Mouse (Mus musculus): Measurements from ENCODE around the gene Pde6h. TPM values are rescaled to one million over a fixed set of nuclear protein-coding genes. Genes with fewer than 3 reads are reported as not detected.
A peak's percentile ranks its signal among the peaks of the same experiment; 100 is the strongest.

Pde6h gene
- polyA plus RNA-seq, 1 experiment from 2014 or later: not detected

GRCm38 (mm10) chr6:136922080-136922479 is 1.6 kb upstream of the Pde6h start, which contains the start of gene Erp27:
Gene Erp27, minus strand, starts transcription at chr6:136922180.
- Histone ChIP-seq H3K27ac (replicated peaks in 1 of 2; ENCODE audit: control insufficient read depth in 1 of 2, insufficient read depth in 1 of 2, low read depth in 2 of 2, low read length in 2 of 2) (no peak within 1 kb of the TSS), H3K9me3 (ENCODE audit: control insufficient read depth, low read length) (no peaks in the 10 kb centered on the region), H3K27me3 (ENCODE audit: control insufficient read depth, insufficient read depth, low read length) (no peaks in the 10 kb centered on the region), H3K9ac (ENCODE audit: low read length) (no peak within 1 kb of the TSS), H3K4me3 (ENCODE audit: control insufficient read depth in 1 of 2, insufficient read depth in 1 of 2, low read depth in 1 of 2, low read length in 2 of 2) (no peak within 1 kb of the TSS), H3K36me3 (ENCODE audit: control insufficient read depth, insufficient read depth, low read length) (peaks cover 12% of the 10 kb centered on the region), H3K4me1 (ENCODE audit: control insufficient read depth in 2 of 2, insufficient read depth in 2 of 2, low read length in 2 of 2) (peaks cover 3 to 4% of the 10 kb centered on the region in 2 experiments; a peak in 2 of 4 replicates), H3K4me2 (ENCODE audit: low read length) (no peak within 1 kb of the TSS)
- no peak for ATAC-seq (ENCODE audit: insufficient number of reproducible peaks, insufficient read depth, low FRiP score, low read depth)
- WGBS: 63% methylated on average over 5 of the region's 5 CpGs

- Histone ChIP-seq H3K36me3 (ENCODE audit: control insufficient read depth, insufficient read depth, low read length) (peaks cover 12% of the 10 kb centered on the region), H3K9me3 (ENCODE audit: control insufficient read depth, low read length) (no peaks in the 10 kb centered on the region), H3K4me2 (ENCODE audit: low read length) (no peak overlapping the region), H3K27ac (replicated peaks in 1 of 2; ENCODE audit: control insufficient read depth in 1 of 2, insufficient read depth in 1 of 2, low read depth in 2 of 2, low read length in 2 of 2) (no peak overlapping the region), H3K4me3 (ENCODE audit: control insufficient read depth in 1 of 2, insufficient read depth in 1 of 2, low read depth in 1 of 2, low read length in 2 of 2) (no peak overlapping the region), H3K4me1 (ENCODE audit: control insufficient read depth in 2 of 2, insufficient read depth in 2 of 2, low read length in 2 of 2) (peaks cover 3 to 4% of the 10 kb centered on the region in 2 experiments; a peak in 2 of 4 replicates), H3K9ac (ENCODE audit: low read length) (no peak overlapping the region), H3K27me3 (ENCODE audit: control insufficient read depth, insufficient read depth, low read length) (no peaks in the 10 kb centered on the region)
- no peak for ATAC-seq (ENCODE audit: insufficient number of reproducible peaks, insufficient read depth, low FRiP score, low read depth)
- 87% methylated on average over 7 of the region's 7 CpGs for WGBS
Observed at GRCm38 (mm10) chr6:136922871-136923270, 761 bp upstream of the Pde6h start.

GRCm38 (mm10) chr6:136925049-136925448 is 1.4 kb downstream of the Pde6h start:
- no peak overlapping the region for H3K4me2 ChIP-seq (ENCODE audit: low read length)

DNA sequence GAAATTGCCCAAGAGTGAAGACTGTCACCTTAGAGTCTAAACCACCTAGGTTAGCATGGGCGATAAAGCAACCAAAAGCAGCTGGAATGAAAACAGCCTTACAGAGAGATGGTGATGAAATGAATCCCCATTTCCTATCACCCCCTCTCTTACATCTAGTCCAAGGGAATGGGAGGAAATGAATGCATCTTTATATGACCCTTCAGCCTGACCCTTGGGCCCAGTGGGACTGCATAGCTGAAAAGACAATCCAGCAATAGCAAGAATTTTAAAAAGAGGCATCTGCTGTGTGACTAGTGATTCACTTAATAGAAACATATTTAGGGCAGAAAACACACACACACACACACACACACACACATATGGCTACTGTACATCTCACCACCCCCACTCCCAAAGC is 4.0 kb downstream of the Pde6h start:
- no peaks in the 10 kb centered on the region for H3K9me3 ChIP-seq (ENCODE audit: control insufficient read depth, low read length)
- 81% methylated on average over 1 of the region's 1 CpGs for WGBS
- ATAC-seq (ENCODE audit: insufficient number of reproducible peaks, insufficient read depth, low FRiP score, low read depth): no peak
- H3K27me3 ChIP-seq (ENCODE audit: control insufficient read depth, insufficient read depth, low read length): no peaks in the 10 kb centered on the region
- no peak overlapping the region for H3K4me3 ChIP-seq (ENCODE audit: control insufficient read depth in 1 of 2, insufficient read depth in 1 of 2, low read depth in 1 of 2, low read length in 2 of 2)
- no peak overlapping the region for H3K9ac ChIP-seq (ENCODE audit: low read length)
- no peak overlapping the region for H3K27ac ChIP-seq (replicated peaks in 1 of 2; ENCODE audit: control insufficient read depth in 1 of 2, insufficient read depth in 1 of 2, low read depth in 2 of 2, low read length in 2 of 2)
- H3K4me1 ChIP-seq (ENCODE audit: control insufficient read depth in 2 of 2, insufficient read depth in 2 of 2, low read length in 2 of 2): peaks cover 10 to 11% of the 10 kb centered on the region in 2 experiments
- H3K36me3 ChIP-seq (ENCODE audit: control insufficient read depth, insufficient read depth, low read length): peaks cover 25% of the 10 kb centered on the region
- H3K4me2 ChIP-seq (ENCODE audit: low read length): no peak overlapping the region

More at GRCm38 (mm10) chr6:136925049-136925448, 1.4 kb downstream of the Pde6h start:
- Histone ChIP-seq H3K27me3 (ENCODE audit: control insufficient read depth, insufficient read depth, low read length) (no peaks in the 10 kb centered on the region), H3K36me3 (ENCODE audit: control insufficient read depth, insufficient read depth, low read length) (peaks cover 19% of the 10 kb centered on the region), H3K4me1 (ENCODE audit: control insufficient read depth in 2 of 2, insufficient read depth in 2 of 2, low read length in 2 of 2) (peaks cover 3 to 4% of the 10 kb centered on the region in 2 experiments; a peak in 2 of 4 replicates), H3K9ac (ENCODE audit: low read length) (no peak overlapping the region), H3K27ac (replicated peaks in 1 of 2; ENCODE audit: control insufficient read depth in 1 of 2, insufficient read depth in 1 of 2, low read depth in 2 of 2, low read length in 2 of 2) (no peak overlapping the region), H3K4me3 (ENCODE audit: control insufficient read depth in 1 of 2, insufficient read depth in 1 of 2, low read depth in 1 of 2, low read length in 2 of 2) (no peak overlapping the region), H3K9me3 (ENCODE audit: control insufficient read depth, low read length) (no peaks in the 10 kb centered on the region)
- no peak for ATAC-seq (ENCODE audit: insufficient number of reproducible peaks, insufficient read depth, low FRiP score, low read depth)
- 61% methylated on average over 8 of the region's 8 CpGs for WGBS

DNA sequence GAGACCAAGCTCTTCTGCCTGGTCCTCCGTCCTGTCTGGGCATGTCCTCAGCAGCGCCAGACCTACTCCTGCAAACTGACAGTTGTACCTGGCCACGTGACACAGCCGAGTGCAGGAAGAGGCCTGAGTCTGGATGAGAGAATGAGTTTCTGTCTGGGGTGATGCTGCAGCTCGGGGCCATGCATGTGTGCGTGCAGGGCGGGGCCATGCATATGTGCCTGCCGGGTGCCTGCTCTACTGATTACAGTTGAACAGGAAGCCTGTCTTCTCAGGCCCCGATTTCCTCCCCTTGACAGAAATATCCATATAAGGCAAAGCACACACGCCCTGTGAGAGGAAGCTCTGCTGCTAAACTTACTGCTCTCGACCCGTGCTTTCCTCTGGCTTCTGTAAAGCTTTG is 7.0 kb downstream of the Pde6h start:
- H3K4me1 ChIP-seq (ENCODE audit: control insufficient read depth in 2 of 2, insufficient read depth in 2 of 2, low read length in 2 of 2): peaks cover 9 to 10% of the 10 kb centered on the region in 2 experiments
- no peaks in the 10 kb centered on the region for H3K27me3 ChIP-seq (ENCODE audit: control insufficient read depth, insufficient read depth, low read length)
- ATAC-seq (ENCODE audit: insufficient number of reproducible peaks, insufficient read depth, low FRiP score, low read depth): peak; percentile 93
- peak overlapping the region; percentile 18 to 19 for H3K4me3 ChIP-seq (ENCODE audit: control insufficient read depth in 1 of 2, insufficient read depth in 1 of 2, low read depth in 1 of 2, low read length in 2 of 2)
- H3K36me3 ChIP-seq (ENCODE audit: control insufficient read depth, insufficient read depth, low read length): peaks cover 13% of the 10 kb centered on the region
- 1% methylated on average over 12 of the region's 12 CpGs for WGBS
- H3K27ac ChIP-seq (replicated peaks in 1 of 2; ENCODE audit: control insufficient read depth in 1 of 2, insufficient read depth in 1 of 2, low read depth in 2 of 2, low read length in 2 of 2): peak overlapping the region; percentile 70 to 73
- peak overlapping the region; percentile 47 for H3K4me2 ChIP-seq (ENCODE audit: low read length)
- peak overlapping the region; percentile 19 for H3K9ac ChIP-seq (ENCODE audit: low read length)
- no peaks in the 10 kb centered on the region for H3K9me3 ChIP-seq (ENCODE audit: control insufficient read depth, low read length)

DNA sequence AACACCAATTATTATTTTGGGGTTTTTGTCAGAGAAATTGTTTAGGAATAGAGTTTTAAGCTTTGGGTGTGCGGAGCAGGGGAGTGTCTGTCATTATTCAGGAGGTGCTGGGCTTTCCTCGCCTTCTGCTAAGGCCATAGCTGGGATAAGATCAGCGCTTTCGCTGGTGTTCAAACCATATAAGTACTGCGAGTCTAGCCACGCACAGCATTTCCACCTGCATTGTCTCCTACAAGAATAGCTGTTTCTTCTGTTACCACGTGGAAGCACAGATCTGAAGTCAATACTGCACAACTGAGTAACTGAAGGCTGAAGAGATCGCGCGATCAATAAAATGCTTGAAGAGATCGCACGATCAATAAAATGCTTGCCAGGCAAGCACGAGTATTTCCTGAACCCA is 7.6 kb downstream of the Pde6h start:
- Histone ChIP-seq H3K4me1 (ENCODE audit: control insufficient read depth in 2 of 2, insufficient read depth in 2 of 2, low read length in 2 of 2) (peaks cover 10% of the 10 kb centered on the region in 2 experiments), H3K9ac (ENCODE audit: low read length) (peak overlapping the region; percentile 19), H3K9me3 (ENCODE audit: control insufficient read depth, low read length) (no peaks in the 10 kb centered on the region), H3K27me3 (ENCODE audit: control insufficient read depth, insufficient read depth, low read length) (no peaks in the 10 kb centered on the region), H3K4me3 (ENCODE audit: control insufficient read depth in 1 of 2, insufficient read depth in 1 of 2, low read depth in 1 of 2, low read length in 2 of 2) (no peak overlapping the region), H3K27ac (replicated peaks in 1 of 2; ENCODE audit: control insufficient read depth in 1 of 2, insufficient read depth in 1 of 2, low read depth in 2 of 2, low read length in 2 of 2) (peak overlapping the region; percentile 70 to 73), H3K4me2 (ENCODE audit: low read length) (peak overlapping the region; percentile 47; the same call in 1 of the 2 replicates), H3K36me3 (ENCODE audit: control insufficient read depth, insufficient read depth, low read length) (peaks cover 13% of the 10 kb centered on the region)
- no peak for ATAC-seq (ENCODE audit: insufficient number of reproducible peaks, insufficient read depth, low FRiP score, low read depth)
- WGBS: 75% methylated on average over 13 of the region's 13 CpGs

- WGBS: 80% methylated on average over 7 of the region's 7 CpGs
- Histone ChIP-seq H3K4me2 (ENCODE audit: low read length) (no peak overlapping the region), H3K9ac (ENCODE audit: low read length) (no peak overlapping the region), H3K9me3 (ENCODE audit: control insufficient read depth, low read length) (no peaks in the 10 kb centered on the region), H3K27ac (replicated peaks in 1 of 2; ENCODE audit: control insufficient read depth in 1 of 2, insufficient read depth in 1 of 2, low read depth in 2 of 2, low read length in 2 of 2) (no peak overlapping the region), H3K4me3 (ENCODE audit: control insufficient read depth in 1 of 2, insufficient read depth in 1 of 2, low read depth in 1 of 2, low read length in 2 of 2) (no peak overlapping the region), H3K27me3 (ENCODE audit: control insufficient read depth, insufficient read depth, low read length) (no peaks in the 10 kb centered on the region), H3K36me3 (ENCODE audit: control insufficient read depth, insufficient read depth, low read length) (peaks cover 6% of the 10 kb centered on the region; the same call in 1 of the 2 replicates), H3K4me1 (ENCODE audit: control insufficient read depth in 2 of 2, insufficient read depth in 2 of 2, low read length in 2 of 2) (peaks cover 11 to 15% of the 10 kb centered on the region in 2 experiments)
- no peak for ATAC-seq (ENCODE audit: insufficient number of reproducible peaks, insufficient read depth, low FRiP score, low read depth)
Observed at GRCm38 (mm10) chr6:136934068-136934467, 10.4 kb downstream of the Pde6h start.

DNA sequence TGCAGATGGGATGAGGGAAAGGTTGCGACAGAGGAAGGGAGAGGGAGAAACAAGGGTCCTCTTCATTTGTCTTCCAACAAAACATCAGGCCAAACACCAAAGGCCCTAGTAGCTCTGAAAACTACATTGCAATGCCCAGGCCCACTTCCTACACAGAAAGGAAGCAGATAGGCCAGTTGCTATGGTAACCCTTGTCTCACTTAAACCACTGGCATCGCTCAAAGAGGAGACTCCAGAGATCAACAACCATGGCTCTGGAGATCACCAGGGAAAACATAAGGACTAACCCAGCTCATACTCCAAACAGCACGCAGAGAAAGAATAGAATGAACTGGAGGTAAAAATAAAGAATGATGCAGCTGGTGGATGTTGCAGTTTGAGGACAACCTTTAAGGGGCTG is 11.6 kb downstream of the Pde6h start:
- Histone ChIP-seq H3K4me3 (ENCODE audit: control insufficient read depth in 1 of 2, insufficient read depth in 1 of 2, low read depth in 1 of 2, low read length in 2 of 2) (no peak overlapping the region), H3K36me3 (ENCODE audit: control insufficient read depth, insufficient read depth, low read length) (peaks cover 6% of the 10 kb centered on the region; the same call in 1 of the 2 replicates), H3K9ac (ENCODE audit: low read length) (no peak overlapping the region), H3K9me3 (ENCODE audit: control insufficient read depth, low read length) (no peaks in the 10 kb centered on the region), H3K4me1 (ENCODE audit: control insufficient read depth in 2 of 2, insufficient read depth in 2 of 2, low read length in 2 of 2) (peaks cover 14 to 19% of the 10 kb centered on the region in 2 experiments), H3K27me3 (ENCODE audit: control insufficient read depth, insufficient read depth, low read length) (no peaks in the 10 kb centered on the region), H3K27ac (replicated peaks in 1 of 2; ENCODE audit: control insufficient read depth in 1 of 2, insufficient read depth in 1 of 2, low read depth in 2 of 2, low read length in 2 of 2) (no peak overlapping the region), H3K4me2 (ENCODE audit: low read length) (no peak overlapping the region)
- WGBS: 56% methylated on average over 3 of the region's 3 CpGs
- no peak for ATAC-seq (ENCODE audit: insufficient number of reproducible peaks, insufficient read depth, low FRiP score, low read depth)
